Mouse (Mus musculus) C2C12 (cell line): Measurements from ENCODE around the gene 1600002K03Rik. TPM values are rescaled to one million over a fixed set of nuclear protein-coding genes. Genes with fewer than 3 reads are reported as not detected.

Experiments
- H3K27me3 ChIP-seq: one replicate; pipeline ENCODE4 v1.6.1; 2011; ENCODE audit not compliant: control insufficient read depth, insufficient read depth, insufficient read length
- H3K36me3 ChIP-seq: one replicate; pipeline ENCODE4 v1.6.1; 2011; ENCODE audit not compliant: control insufficient read depth, insufficient read depth
- H3K4me3 ChIP-seq: one replicate; pipeline ENCODE4 v1.5.1; 2011; ENCODE audit warnings: mild to moderate bottlenecking, control low read depth; ENCODE audit not compliant: poor library complexity, insufficient read depth, severe bottlenecking
- H3K79me2 ChIP-seq: one replicate; pipeline ENCODE4 v1.6.1; 2011; ENCODE audit not compliant: control insufficient read depth, insufficient read depth
- H3K79me3 ChIP-seq: one replicate; pipeline ENCODE4 v1.6.1; 2011; ENCODE audit warnings: low read depth, control low read depth
- H3ac ChIP-seq: one replicate; pipeline ENCODE3; 2011; ENCODE audit warnings: low read depth; ENCODE audit not compliant: control insufficient read depth, insufficient read length
- CEBPB ChIP-seq: IDR thresholded peaks from one replicate; pipeline ENCODE4 v1.6.1; 2011; ENCODE audit warnings: low read depth, mild to moderate bottlenecking, control low read depth, moderate library complexity
- CTCF ChIP-seq: IDR thresholded peaks from one replicate; pipeline ENCODE4 v1.5.1; 2011; ENCODE audit not compliant: control insufficient read depth, insufficient read depth, insufficient read length
- FOSL1 ChIP-seq: IDR thresholded peaks from one replicate; pipeline ENCODE4 v1.8.0; 2011; ENCODE audit warnings: mild to moderate bottlenecking, low read length; ENCODE audit not compliant: poor library complexity, insufficient read depth, severe bottlenecking
- MAX ChIP-seq: IDR thresholded peaks from one replicate; pipeline ENCODE4 v1.6.1; 2011; ENCODE audit warnings: mild to moderate bottlenecking, control low read depth
- MYOD1 ChIP-seq: IDR thresholded peaks from one replicate; pipeline ENCODE4 v1.6.1; 2011; ENCODE audit warnings: low read depth; ENCODE audit not compliant: control insufficient read depth, insufficient read length
- MYOG ChIP-seq: IDR thresholded peaks from one replicate; pipeline ENCODE4 v1.6.1; 2011; ENCODE audit not compliant: control insufficient read depth, insufficient read length; ENCODE audit errors: extremely low read depth
- USF1 ChIP-seq: IDR thresholded peaks from one replicate; pipeline ENCODE4 v1.6.1; 2011; ENCODE audit warnings: low read depth, mild to moderate bottlenecking, control low read depth, moderate library complexity
- polyA plus RNA-seq: library from polyadenylated mRNA; unstranded; fragments of >200 nt; fragmentation: generic; extraction: Trizol; gene quantifications from one replicate; pipeline ENCODE4 v1.2.1, GENCODE M21; 2012; ENCODE audit warnings: missing spikeins

The 1600002K03Rik gene
- polyA plus RNA-seq, 1 experiment, result 33.4 TPM

- H3K36me3 ChIP-seq, result peaks cover 69% of the 10 kb centered on the region
These were observed 24.0 kb upstream of the 1600002K03Rik start for GRCm38 (mm10) chr10:80148610-80149290.

DNA sequence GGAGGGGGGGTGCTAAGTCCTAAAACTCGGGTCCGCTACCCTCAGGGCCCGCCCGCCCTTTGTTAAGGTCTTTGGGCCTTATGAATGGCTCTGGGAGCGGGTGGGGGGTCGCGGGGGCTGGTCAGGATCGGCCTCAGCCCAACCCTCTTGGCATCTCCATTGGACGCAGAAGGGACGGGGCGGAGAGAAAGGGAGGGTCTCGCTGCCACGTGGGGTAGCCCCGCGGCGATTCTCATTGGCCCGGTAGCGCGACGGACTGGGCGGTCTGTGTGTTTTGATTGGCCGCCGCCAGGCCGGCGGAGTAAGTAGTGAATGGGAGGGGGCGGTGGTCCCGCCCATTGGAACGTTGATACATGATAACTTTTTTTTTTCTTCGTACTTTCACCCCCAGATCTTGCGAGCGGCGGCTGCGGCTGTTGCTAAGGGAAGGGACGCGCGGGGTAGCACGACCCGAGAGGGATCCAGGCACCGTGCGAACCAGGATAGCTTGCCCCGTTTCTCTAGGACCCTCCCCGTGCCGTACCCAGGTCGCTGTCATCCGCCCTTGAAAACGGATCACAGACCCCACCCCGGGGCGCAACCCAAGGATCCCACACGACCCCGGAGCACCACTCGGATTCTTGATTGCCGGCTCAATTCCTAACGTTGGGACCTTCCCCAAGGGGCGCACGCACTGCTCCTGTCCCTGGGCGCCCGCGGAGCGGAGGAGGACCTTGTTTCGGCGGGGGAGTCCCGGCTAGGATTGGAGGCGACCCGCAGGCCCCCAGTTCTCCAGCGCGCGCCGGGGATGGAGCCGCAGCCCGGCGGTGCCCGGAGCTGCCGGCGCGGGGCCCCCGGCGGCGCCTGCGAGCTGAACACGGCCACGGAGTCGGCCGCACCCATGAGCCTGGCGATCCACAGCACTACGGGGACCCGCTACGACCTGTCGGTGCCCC lies 23.2 kb upstream of the 1600002K03Rik start:
- H3ac ChIP-seq, result peak overlapping the region; percentile 95
- H3K36me3 ChIP-seq, result peaks cover 69% of the 10 kb centered on the region
- peaks cover 85% of the 10 kb centered on the region for H3K79me2 ChIP-seq
- H3K4me3 ChIP-seq, result peak overlapping the region; percentile 93
- H3K79me3 ChIP-seq, result peaks cover 63% of the 10 kb centered on the region
- TF ChIP-seq CTCF (no peak), MAX (peak; percentile 13), CEBPB (no peak), MYOG (no peak), FOSL1 (no peak), USF1 (peak; percentile 82), MYOD1 (no peak)
- no peaks in the 10 kb centered on the region for H3K27me3 ChIP-seq

More at GRCm38 (mm10) chr10:80148610-80149290, 24.0 kb upstream of the 1600002K03Rik start:
- Histone ChIP-seq H3K79me2 (peaks cover 85% of the 10 kb centered on the region), H3K27me3 (no peaks in the 10 kb centered on the region), H3ac (peak overlapping the region; percentile 95), H3K79me3 (peaks cover 60% of the 10 kb centered on the region), H3K4me3 (peak overlapping the region; percentile 93)
- TF ChIP-seq CEBPB, result no peak
- TF ChIP-seq MYOD1, result no peak
- TF ChIP-seq MYOG, result no peak
- TF ChIP-seq CTCF, result peak; percentile 86
- no peak for TF ChIP-seq FOSL1

DNA sequence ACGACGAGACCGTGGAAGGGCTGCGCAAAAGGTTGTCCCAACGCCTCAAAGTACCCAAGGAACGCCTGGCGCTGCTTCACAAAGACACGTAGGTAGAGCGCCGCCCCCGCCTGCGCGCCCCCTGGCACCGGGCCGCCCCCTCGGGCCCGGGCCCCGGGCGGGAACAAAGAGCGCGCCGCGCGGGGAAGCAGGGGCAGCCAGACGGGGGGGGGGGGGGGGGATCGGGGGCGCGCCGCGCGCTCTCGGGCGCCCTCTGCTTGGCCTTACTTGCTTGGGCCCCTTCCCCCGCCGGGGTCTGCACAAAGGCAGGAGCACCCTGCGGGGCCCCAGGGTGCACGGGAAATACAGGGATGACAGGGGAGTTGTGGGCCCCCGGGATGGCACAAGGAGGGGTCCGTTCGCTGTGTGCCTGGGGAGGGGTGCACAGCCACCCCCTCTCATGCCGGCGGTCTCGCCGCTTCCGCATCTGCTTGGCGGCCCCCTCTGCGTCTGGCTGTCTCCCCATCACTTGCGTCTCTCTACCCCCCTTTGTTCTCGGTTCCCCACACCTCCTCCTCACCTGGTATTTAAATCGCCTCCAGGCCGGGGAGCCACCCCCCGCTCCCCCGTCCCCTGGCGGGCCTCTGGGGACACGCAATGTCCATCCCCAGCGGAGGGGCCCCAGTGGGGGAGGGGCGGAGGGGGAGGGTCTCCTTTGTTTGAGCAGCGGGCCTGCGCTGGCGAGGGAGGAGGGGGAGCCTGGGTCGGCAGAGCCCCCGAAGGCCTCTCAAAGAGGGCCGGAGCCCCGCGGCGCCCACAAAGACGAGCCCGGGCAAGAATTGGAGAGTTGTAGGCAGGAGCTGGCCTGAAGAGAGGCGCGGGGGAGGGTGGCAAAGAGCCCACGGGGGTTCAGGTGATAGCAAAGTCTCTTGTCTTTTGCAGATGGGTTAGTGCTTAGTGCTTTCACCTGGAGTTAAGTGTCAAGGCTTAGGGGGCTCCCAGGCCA lies 22.2 kb upstream of the 1600002K03Rik start:
- Histone ChIP-seq H3K79me3 (peaks cover 68% of the 10 kb centered on the region), H3K79me2 (peaks cover 85% of the 10 kb centered on the region), H3K4me3 (peak overlapping the region; percentile 93), H3ac (peak overlapping the region; percentile 98), H3K27me3 (no peaks in the 10 kb centered on the region), H3K36me3 (peaks cover 69% of the 10 kb centered on the region)
- TF ChIP-seq USF1, result no peak
- TF ChIP-seq CEBPB, result no peak
- no peak for TF ChIP-seq MYOG
- no peak for TF ChIP-seq CTCF
- no peak for TF ChIP-seq MAX
- no peak for TF ChIP-seq MYOD1

GRCm38 (mm10) chr10:80151211-80152034 lies 21.3 kb upstream of the 1600002K03Rik start:
- peaks cover 69% of the 10 kb centered on the region for H3K79me3 ChIP-seq
- peaks cover 85% of the 10 kb centered on the region for H3K79me2 ChIP-seq
- peak; percentile 14 for TF ChIP-seq MAX
- no peak for TF ChIP-seq MYOG
- no peak for TF ChIP-seq CEBPB
- no peak for TF ChIP-seq MYOD1
- H3K27me3 ChIP-seq, result no peaks in the 10 kb centered on the region
- H3K36me3 ChIP-seq, result peaks cover 71% of the 10 kb centered on the region
- H3K4me3 ChIP-seq, result peak overlapping the region; percentile 93
- H3ac ChIP-seq, result peak overlapping the region; percentile 98
